ENCODE assay signal across 20 mouse cellular contexts in genomic region chr13:34274890-34275289, GRCm38 (mm10).
DNase-seq lines count a peak whose midpoint lies in the region; ATAC-seq and TF ChIP-seq lines count a peak whose summit lies in the region.
"Had no signal": no experiment of that assay in that cellular context is flagged by ENCODE, and none has a peak within 500 bp of the region (broad histone marks: within the 10 kb centered on the region; RNA-seq: fewer than 3 reads in every experiment).

No protein-coding gene starts in this region.

- H3K27ac ChIP-seq in heart, embryonic 10.5 days: no peak overlapping the region
- H3K27ac ChIP-seq in liver, embryonic 12.5 days: peak overlapping the region; percentile 69
- H3K27ac ChIP-seq in small intestine, adult 2 months (ENCODE audit: insufficient read depth, low read depth, low read length): peak overlapping the region; percentile 88
- no peak overlapping the region for H3K27ac ChIP-seq in forebrain, postnatal 0 days (ENCODE audit: low read depth, low read length)
- H3K27ac ChIP-seq: embryonic facial prominence, embryonic 10.5 days; hindbrain, embryonic 15.5 days; limb, embryonic 10.5 days; midbrain, embryonic 12.5 days; stomach, embryonic 15.5 days had no signal

- DNase-seq in heart, embryonic 10.5 days (ENCODE audit: low spot score): peak; percentile 79
- DNase-seq in heart, adult 11 months: no peak
- no peak for DNase-seq in forebrain, postnatal 0 days
- DNase-seq in cerebellum, postnatal 4 days (ENCODE audit: low spot score in 2 of 2): no peak
- DNase-seq: adrenal gland, postnatal 14 days; cerebellum, adult 11 months; kidney, postnatal 25 days; lung, adult 2 months; lung, postnatal 14 days; right cerebral cortex, postnatal 25 days; thymus, postnatal 25 days had no signal

- H3K27me3 ChIP-seq in heart, embryonic 10.5 days (ENCODE audit: insufficient read depth, poor library complexity, severe bottlenecking): no peaks in the 10 kb centered on the region
- H3K27me3 ChIP-seq in liver, embryonic 12.5 days (replicated peaks): no peaks in the 10 kb centered on the region
- no peaks in the 10 kb centered on the region for H3K27me3 ChIP-seq in small intestine, adult 2 months (ENCODE audit: control insufficient read depth, insufficient read depth, low read length)
- no peaks in the 10 kb centered on the region for H3K27me3 ChIP-seq in forebrain, postnatal 0 days (ENCODE audit: insufficient read depth, low read length)
- H3K27me3 ChIP-seq: hindbrain, embryonic 15.5 days; midbrain, embryonic 12.5 days; stomach, embryonic 15.5 days had no signal

- peak; percentile 72 for ATAC-seq in erythroid progenitor cell, adult 5-6 weeks (replicated peaks; ENCODE audit: low FRiP score, poor library complexity, severe bottlenecking)
- ATAC-seq in liver, embryonic 12.5 days: peak; percentile 70
- no peak for ATAC-seq in forebrain, postnatal 0 days

- peak overlapping the region; percentile 38 for H3K4me2 ChIP-seq in liver, embryonic 12.5 days
- no peak overlapping the region for H3K4me2 ChIP-seq in forebrain, postnatal 0 days (ENCODE audit: low read depth)
- H3K4me2 ChIP-seq: heart, embryonic 11.5 days; hindbrain, embryonic 15.5 days; midbrain, embryonic 12.5 days; stomach, embryonic 15.5 days had no signal

- peaks cover 41% of the 10 kb centered on the region for H3K4me1 ChIP-seq in heart, embryonic 10.5 days
- peaks cover 98% of the 10 kb centered on the region for H3K4me1 ChIP-seq in liver, embryonic 12.5 days
- peaks cover 9% of the 10 kb centered on the region; the same call in 1 of the 2 replicates for H3K4me1 ChIP-seq in small intestine, adult 2 months (ENCODE audit: control insufficient read depth, insufficient read depth, insufficient read length, low read length)
- H3K4me1 ChIP-seq in forebrain, postnatal 0 days (ENCODE audit: insufficient read depth): peaks cover 7% of the 10 kb centered on the region; the same call in 1 of the 2 replicates

- H3K36me3 ChIP-seq in heart, embryonic 10.5 days: no peaks in the 10 kb centered on the region
- peaks cover 72% of the 10 kb centered on the region for H3K36me3 ChIP-seq in liver, embryonic 12.5 days
- H3K36me3 ChIP-seq in small intestine, adult 2 months (ENCODE audit: control insufficient read depth, insufficient read depth, low read length): no peaks in the 10 kb centered on the region
- H3K36me3 ChIP-seq in forebrain, postnatal 0 days (ENCODE audit: insufficient read depth): no peaks in the 10 kb centered on the region
- H3K36me3 ChIP-seq: limb, embryonic 10.5 days; stomach, embryonic 15.5 days had no signal

- no peak overlapping the region for H3K9ac ChIP-seq in liver, embryonic 12.5 days
- H3K9ac ChIP-seq in forebrain, postnatal 0 days: no peak overlapping the region
- H3K9ac ChIP-seq: hindbrain, embryonic 15.5 days; midbrain, embryonic 12.5 days; stomach, embryonic 15.5 days had no signal

- H3K9me3 ChIP-seq in heart, embryonic 10.5 days: no peaks in the 10 kb centered on the region
- no peaks in the 10 kb centered on the region for H3K9me3 ChIP-seq in liver, embryonic 12.5 days (replicated peaks)
- no peaks in the 10 kb centered on the region for H3K9me3 ChIP-seq in forebrain, postnatal 0 days (ENCODE audit: low read length)
- H3K9me3 ChIP-seq: embryonic facial prominence, embryonic 10.5 days; hindbrain, embryonic 15.5 days; limb, embryonic 10.5 days; midbrain, embryonic 12.5 days; stomach, embryonic 15.5 days had no signal

- WGBS in heart, embryonic 10.5 days: 78% methylated on average over 1 of the region's 1 CpGs
- WGBS in liver, embryonic 12.5 days (ENCODE audit: insufficient replicate concordance): 23% methylated on average over 1 of the region's 1 CpGs
- WGBS in small intestine, adult 2 months: 26% methylated on average over 1 of the region's 1 CpGs
- 85% methylated on average over 1 of the region's 1 CpGs for WGBS in forebrain, postnatal 0 days

- no peak for TF ChIP-seq POLR2A in small intestine, adult 2 months (IDR thresholded peaks at IDR 0.05; ENCODE audit: low read depth, low read length)

- TF ChIP-seq CTCF in small intestine, adult 2 months (IDR thresholded peaks at IDR 0.05; ENCODE audit: extremely low read depth, insufficient read length, insufficient replicate concordance, low read depth, low read length): no peak
- TF ChIP-seq CTCF in forebrain, postnatal 0 days (IDR thresholded peaks at IDR 0.05; ENCODE audit: low read depth): no peak

- H3K4me3 ChIP-seq in heart, embryonic 10.5 days: no peak overlapping the region
- no peak overlapping the region for H3K4me3 ChIP-seq in liver, embryonic 12.5 days
- no peak overlapping the region for H3K4me3 ChIP-seq in small intestine, adult 2 months (ENCODE audit: low read depth, low read length)
- no peak overlapping the region for H3K4me3 ChIP-seq in forebrain, postnatal 0 days (ENCODE audit: low read depth, low read length)
- H3K4me3 ChIP-seq: embryonic facial prominence, embryonic 10.5 days; hindbrain, embryonic 15.5 days; limb, embryonic 10.5 days; midbrain, embryonic 12.5 days; stomach, embryonic 15.5 days had no signal

Comparison
In these comparisons a context has a peak if more than half of its experiments do, and no peak if none do; other contexts are left out.
1. H3K27ac ChIP-seq: peak in liver, embryonic 12.5 days (single experiment) and small intestine, adult 2 months (single experiment); none in heart, embryonic 10.5 days (single experiment) and forebrain, postnatal 0 days (single experiment).